Mouse (Mus musculus) CD8-positive naive resting alpha-beta T cell, adult 2 months (primary cell): ENCODE data around the gene Rpl23.

Experiments
- DNase-seq, 2 experiments: peaks; one replicate each; pipeline ENCODE4 v3.0.0; 2022; ENCODE audit warnings: low read depth in 2 of 2, low spot score in 2 of 2

The Rpl23 gene

GRCm38 (mm10) chr11:97781832-97782563, at the start of gene Rpl23:
Gene Rpl23 (minus strand): TSS chr11:97782437.
- peak; percentile 96 to 98 for DNase-seq

- DNase-seq, result no peak
Measured at GRCm38 (mm10) chr11:97832001-97832400, 49.8 kb upstream of the Rpl23 start.

- no peak for DNase-seq
Measured at GRCm38 (mm10) chr11:97830501-97830900, 48.3 kb upstream of the Rpl23 start.

GRCm38 (mm10) chr11:97829913-97830476, 47.8 kb upstream of the Rpl23 start:
- DNase-seq, result no peak

- no peak for DNase-seq
Measured at GRCm38 (mm10) chr11:97829365-97829764, 47.1 kb upstream of the Rpl23 start.

GRCm38 (mm10) chr11:97827654-97828053, 45.4 kb upstream of the Rpl23 start:
- DNase-seq, result no peak

GRCm38 (mm10) chr11:97826414-97826813, 44.2 kb upstream of the Rpl23 start:
- no peak for DNase-seq

GRCm38 (mm10) chr11:97825971-97826370, 43.7 kb upstream of the Rpl23 start:
- no peak for DNase-seq

- peak; percentile 59 to 63 for DNase-seq
Measured at GRCm38 (mm10) chr11:97825295-97825694, 43.1 kb upstream of the Rpl23 start.

- DNase-seq, result no peak
Measured at GRCm38 (mm10) chr11:97824895-97825294, 42.7 kb upstream of the Rpl23 start.

- no peak for DNase-seq
Measured at GRCm38 (mm10) chr11:97824168-97824567, 41.9 kb upstream of the Rpl23 start.

- DNase-seq, result no peak
Measured at GRCm38 (mm10) chr11:97822840-97823603, 40.8 kb upstream of the Rpl23 start.

GRCm38 (mm10) chr11:97821401-97822064, 39.3 kb upstream of the Rpl23 start:
- no peak for DNase-seq

GRCm38 (mm10) chr11:97820840-97821239, 38.6 kb upstream of the Rpl23 start:
- DNase-seq, result no peak

- no peak for DNase-seq
Measured at GRCm38 (mm10) chr11:97819923-97820322, 37.7 kb upstream of the Rpl23 start.

- DNase-seq, result no peak
Measured at GRCm38 (mm10) chr11:97819102-97819501, 36.9 kb upstream of the Rpl23 start.

GRCm38 (mm10) chr11:97818571-97818970, 36.3 kb upstream of the Rpl23 start:
- no peak for DNase-seq

GRCm38 (mm10) chr11:97818003-97818402, 35.8 kb upstream of the Rpl23 start:
- no peak for DNase-seq

- DNase-seq, result no peak
Measured at GRCm38 (mm10) chr11:97817379-97817778, 35.1 kb upstream of the Rpl23 start.

GRCm38 (mm10) chr11:97816916-97817315, 34.7 kb upstream of the Rpl23 start:
- no peak for DNase-seq

GRCm38 (mm10) chr11:97816176-97816575, 33.9 kb upstream of the Rpl23 start:
- no peak for DNase-seq

GRCm38 (mm10) chr11:97815736-97816135, 33.5 kb upstream of the Rpl23 start:
- DNase-seq, result no peak
